Mouse (Mus musculus): Measurements from ENCODE around the gene Terb2.
A peak's percentile ranks its signal among the peaks of the same experiment; 100 is the strongest.
"Not testable (repeated sequence)": the region's sequence is repeated elsewhere in the genome, so short reads cannot be mapped to it uniquely, and the experiment has no call there.

The Terb2 gene

DNA sequence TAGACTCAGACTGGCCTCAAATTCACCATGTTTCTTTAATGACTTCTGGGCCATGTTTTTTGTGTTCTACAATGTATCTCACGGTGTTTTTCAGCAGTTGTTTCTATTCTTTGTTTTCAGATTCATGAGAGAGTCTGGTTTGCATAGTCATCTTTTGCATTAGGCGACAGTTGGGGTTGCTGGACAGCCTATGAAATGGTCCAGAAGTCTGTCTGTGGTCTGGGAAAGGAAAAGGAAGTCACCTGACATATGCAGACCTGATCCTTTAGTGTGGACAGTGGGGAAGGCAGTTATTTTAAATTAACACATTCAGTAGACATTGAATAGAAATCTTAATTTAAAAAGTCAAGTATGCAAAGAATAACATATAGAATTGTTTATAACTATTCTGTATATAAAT is 23.5 kb upstream of the Terb2 start:
- DNase-seq, result no peak

DNA sequence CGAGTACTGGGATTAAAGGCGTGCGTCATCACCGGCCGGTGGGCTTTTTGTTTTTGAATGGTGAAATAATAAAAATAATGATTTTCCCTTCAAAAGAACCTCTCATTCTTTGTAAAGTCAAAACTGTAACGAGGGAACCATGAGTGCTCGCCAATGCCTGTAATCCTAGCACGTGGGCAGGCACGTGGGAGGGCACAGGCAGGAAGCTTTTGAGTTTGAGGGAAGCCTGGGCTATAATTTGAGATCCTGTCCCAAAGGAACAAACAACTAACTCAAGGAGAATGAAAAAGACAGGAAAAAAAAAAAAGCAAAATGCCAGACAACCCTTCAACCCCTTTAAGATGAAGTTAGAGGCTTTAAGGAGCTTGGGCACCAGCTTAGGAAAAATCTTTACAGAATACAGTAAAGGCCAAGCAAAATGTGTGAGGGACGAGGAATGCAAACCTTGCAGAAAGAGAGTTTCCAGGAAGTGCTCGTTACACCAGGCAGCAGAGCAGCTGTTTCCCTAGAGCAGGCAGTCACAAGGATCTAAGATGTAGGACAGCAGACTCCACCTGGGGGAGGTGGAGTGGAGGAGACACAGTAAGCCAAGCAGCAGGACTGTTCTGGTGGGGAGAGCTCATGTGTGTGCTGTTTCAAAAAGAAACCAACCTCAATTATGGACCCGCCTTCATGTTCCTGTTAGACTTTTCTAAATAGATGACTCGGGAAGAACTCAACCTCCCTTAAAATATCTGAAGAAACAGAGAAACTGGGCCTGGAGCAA is 22.5 kb upstream of the Terb2 start:
- DNase-seq, result peak in 1 of 2 experiments; percentile 38

DNA sequence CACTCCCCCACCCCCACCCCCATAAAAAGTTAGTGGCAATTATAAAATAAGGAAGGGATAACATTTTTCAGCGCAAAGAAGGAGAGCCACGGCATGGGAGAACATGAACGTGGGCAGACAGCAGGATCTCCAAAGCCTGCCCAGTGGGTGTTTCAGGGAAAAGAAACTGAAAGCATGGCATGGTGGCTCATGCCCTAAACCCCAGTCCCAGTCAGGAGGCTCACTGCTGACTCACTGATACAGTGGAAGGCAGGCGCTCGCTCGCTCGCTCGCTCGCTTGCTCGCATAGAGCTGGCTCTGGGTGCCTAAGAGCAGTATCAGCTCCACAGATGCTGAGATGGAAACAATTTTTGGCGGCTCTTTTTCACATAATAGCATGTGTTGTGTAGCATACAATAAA is 21.8 kb upstream of the Terb2 start:
- no peak for DNase-seq

DNA sequence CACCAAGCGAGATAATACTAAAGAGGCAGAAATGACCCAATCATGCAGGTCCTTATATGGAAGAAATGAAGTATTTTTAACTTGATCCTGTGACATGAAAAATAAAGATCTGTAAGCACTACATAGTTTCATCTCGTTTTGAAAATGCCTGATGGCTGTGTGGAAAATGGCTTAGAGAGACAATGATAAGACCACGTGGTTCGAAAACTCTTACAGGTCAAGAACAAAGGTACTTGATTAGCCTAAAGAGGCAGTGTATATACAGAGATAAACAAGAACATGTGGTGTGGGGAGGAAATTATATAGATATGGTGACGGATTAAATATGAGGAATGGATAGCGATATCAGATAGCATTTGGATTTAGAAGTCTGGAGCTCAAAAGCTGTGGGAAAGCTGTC is 14.8 kb upstream of the Terb2 start:
- no peak for DNase-seq

DNA sequence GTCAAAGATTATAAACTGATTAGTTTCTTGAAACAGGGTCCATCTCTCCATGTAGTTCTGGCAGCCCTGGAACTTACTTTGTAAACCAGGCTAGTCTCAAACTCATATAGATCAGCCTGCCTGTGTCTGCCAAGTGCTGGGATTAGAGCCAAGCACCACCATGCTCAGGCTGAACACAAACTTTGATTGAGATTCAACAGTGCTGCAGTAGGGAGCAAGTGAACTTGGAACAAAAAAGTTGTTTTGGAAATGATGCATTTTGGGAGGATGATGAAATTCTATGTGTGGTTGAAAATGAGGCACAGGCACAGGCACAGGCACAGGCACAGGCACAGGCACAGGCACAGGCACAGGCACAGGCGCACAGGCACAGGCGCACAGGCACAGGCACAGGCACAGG is 13.9 kb upstream of the Terb2 start:
- DNase-seq, result no peak

DNA sequence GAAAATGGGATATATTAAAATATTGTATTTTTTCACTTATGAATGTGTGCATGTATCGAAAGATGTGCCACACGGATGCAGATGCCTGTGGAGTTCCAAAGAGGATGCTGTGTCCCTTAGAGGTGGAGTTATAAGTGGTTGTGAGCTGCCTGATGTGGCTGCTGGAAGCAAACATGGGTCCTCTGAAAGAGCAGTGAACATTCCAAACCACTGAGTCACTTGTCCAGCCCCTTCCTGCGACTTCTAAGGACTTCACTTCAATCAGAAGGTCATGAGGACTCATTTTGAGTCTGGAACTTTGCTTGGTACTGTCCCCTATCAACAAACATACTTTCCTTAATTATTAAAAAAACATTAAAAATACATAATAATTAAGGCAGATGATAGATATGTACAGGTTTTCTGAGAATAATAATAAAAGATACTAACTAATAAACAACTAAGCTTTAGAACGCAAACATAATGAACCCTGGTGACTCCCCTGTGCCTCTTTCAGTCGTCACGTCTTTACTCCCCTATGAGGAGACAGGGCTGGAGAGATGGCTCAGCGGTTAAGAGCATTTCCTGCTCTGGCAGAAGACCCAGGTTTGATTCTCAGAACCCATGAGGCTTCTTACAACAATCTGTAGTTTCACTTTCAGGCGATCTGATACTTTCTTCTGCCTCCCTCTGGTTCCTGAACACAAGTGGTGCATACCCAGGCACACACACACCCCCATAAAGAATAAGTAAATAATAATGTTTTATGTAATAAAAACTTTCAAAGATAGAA is 5.8 kb upstream of the Terb2 start:
- DNase-seq, result peak; percentile 26 to 43

DNA sequence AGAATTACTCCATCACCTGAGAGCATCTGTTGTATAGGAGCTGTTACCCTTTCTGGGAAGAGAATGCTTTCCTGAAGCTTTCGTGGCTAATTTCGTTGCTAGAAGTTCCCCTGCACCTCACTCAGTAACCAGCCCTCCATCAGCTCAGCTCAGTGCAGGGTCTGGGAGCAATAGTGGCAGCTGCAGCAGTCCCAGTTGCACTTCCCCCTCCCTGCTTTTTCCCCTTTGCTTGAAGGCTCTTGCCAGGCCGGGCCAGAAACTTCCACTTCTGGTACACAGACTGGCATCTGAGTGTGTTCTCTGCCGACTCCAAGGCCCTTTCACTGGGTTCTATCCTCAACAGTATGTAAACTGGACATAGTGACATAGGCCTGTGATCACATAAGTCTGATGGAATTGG is 986 bp upstream of the Terb2 start:
- no peak for DNase-seq

DNA sequence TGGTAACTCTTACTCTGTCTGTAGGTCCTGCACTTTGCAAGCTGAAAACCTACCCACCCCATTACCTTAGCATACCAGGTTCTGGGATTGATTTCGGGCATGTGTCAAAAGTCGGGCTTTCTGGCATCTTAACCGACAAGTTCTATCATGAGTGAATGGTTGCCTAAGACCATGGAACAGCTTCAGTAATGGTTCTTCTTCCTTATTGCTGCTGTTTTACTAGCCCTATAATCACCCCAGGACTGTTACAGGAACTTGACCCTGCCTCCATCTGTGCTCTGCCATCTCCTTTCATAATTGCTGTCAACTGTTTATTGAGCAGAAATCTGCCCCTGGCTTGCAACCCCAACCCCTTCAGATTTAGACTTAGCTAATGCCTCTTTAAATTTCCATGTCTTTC is 679 bp downstream of the Terb2 start:
- no peak for DNase-seq

DNA sequence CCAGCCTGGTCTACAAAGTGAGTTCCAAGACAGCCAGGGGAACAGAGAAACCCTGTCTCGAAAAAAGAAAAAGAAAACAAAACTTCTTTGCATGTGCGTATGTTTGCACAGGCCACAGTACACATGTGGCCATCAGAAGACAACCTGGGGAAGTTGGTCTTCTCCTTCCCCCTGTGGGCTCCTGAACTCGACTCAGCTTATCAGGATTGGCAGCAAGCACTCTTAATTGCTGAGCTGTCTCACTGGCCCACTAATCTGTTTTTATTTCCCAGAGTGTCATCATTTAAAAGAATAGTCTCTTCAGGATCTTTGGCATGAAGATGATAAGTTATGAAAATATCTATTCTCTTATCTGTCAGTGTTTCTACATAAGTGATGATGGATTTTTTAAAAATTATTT is 5.8 kb downstream of the Terb2 start:
- DNase-seq, result no peak

DNA sequence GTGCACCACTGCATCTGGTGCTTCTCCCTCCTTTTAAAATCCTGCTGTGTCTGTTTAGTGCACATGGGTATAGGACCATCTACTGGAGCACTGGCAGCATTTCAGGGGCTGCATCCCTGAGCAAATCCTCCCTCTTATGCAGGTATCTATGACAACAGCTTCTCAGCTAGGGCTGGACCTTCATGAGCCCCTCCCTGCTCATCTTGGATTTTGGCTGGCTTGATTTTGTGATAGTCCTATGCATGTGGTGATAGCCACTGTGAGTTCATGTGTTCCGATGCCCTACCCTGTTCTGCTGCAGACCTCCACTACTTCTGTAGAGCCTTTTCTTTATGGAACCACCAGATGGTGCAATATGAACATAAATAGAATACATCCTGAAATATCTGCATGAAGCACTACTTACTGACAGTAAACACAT is 8.4 kb downstream of the Terb2 start:
- DNase-seq, result no peak

DNA sequence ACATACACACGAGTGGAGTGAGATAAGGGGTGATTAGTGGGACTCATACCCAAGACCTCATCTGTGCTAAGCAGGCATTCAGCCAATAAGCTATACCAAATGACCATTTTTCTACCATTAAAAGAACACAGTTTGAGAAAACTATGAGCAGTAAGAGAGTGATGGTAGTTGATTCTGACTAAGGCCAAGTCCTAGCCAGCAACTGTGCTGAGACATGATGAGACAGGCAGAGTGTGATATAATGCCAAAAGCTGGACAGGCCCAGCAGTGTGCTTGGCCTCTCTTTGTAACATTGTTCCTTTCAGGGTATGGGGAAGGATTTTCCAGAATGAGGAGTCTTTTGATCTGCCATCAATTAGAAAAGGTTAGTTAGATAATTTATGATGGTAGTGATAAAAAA is 15.4 kb downstream of the Terb2 start:
- no peak for DNase-seq

DNA sequence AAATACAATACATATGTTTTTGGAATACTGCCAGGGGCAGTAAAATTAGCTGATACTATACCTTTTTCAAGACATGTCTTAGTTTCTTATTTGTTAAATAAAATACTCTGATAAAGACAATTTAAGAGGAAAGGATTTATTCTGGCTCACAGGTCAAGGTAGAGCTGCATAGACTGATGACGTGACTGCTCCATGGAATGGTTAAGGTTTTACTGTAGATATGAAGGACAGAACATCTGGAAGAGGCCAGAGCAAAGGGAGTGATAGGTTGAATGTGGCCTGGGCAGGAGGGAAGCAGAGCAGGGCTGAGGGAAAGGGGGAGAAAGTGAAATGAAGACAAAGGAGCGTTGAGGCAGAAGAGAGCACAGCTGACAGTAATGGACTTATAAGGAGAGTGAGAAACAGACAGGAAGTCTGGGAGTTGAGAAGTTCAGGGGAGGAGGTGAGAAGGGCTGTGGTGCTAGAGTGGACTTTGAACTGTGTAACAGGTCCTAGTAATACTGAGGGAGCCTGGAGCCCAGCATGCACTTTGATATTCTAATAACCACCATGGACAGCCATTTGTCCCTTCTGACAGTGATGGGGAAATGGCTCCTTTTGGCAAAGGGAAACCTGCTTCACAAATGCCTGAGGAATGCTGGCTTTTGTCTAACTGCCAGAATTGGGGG is 20.5 kb downstream of the Terb2 start:
- no peak for DNase-seq

DNA sequence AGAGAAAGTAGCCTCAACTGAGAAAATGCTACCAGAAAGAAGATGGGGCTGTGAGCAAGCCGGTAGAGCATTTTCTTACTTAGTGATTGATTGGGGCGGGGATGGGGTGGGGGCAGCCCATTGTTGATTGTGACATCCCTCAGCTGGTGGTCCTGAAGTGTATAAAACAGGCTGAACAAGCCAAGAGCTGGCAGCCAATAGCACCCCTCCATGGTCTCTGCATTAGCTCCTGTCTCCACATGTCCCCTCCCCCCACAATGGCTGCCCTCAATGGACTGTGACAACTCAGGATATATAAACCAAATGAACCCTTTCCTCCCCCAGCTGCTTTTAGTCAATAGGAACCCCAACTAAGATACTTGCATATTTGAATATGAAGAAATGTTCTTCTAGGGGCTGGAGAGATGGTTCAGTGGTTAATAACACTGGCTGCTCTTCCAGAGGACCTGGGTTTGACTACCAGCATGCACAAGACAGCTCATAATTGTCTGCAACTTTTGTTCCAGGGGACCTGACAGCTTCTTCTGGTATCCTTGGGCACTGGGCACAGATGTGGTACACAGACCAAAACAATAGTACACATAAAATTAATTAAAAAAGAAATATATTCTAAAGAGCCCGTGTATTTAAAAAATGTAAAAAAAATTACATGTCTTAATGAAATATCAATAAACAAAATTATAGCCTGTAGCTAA is 24.6 kb downstream of the Terb2 start:
- DNase-seq, result no peak

DNA sequence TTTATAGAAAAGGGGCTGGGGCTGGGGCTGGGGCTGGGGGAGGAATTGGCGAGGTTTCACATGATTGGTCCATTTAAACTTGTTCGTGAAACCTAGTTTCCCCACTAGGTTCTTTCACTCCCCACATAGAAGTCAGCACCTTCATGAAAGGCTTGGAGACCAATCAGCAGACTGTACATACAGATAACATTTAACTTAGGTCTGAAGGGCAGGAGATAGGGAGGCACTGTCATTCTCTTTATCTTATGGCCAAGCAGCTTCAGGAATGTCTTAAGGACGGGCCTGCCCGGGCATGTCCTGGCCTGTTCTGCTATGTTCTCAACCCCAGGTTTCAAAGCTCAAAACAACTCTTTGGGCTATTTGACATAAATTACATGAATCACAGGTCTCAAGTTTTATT is 31.0 kb downstream of the Terb2 start:
- not testable (repeated sequence) for DNase-seq

DNA sequence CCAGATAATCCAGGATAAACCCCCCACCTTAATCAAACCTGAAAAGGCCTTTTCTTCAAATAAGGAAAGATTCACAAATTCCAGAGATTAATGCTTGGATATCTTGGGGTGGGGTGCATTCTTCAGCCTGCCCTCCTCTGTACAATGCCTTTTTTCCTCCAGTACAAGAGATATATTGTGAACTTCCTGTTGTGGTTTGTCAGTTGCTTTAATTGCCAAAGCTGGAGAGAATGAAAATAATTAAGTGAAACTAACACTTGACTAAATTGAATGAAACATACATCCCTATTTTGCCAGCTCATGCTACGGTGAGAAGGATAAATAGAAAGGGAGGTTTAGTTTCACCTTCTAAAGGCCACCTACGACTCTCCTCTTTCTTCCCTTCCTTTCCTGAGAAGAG is 32.2 kb downstream of the Terb2 start:
- no peak for DNase-seq

DNA sequence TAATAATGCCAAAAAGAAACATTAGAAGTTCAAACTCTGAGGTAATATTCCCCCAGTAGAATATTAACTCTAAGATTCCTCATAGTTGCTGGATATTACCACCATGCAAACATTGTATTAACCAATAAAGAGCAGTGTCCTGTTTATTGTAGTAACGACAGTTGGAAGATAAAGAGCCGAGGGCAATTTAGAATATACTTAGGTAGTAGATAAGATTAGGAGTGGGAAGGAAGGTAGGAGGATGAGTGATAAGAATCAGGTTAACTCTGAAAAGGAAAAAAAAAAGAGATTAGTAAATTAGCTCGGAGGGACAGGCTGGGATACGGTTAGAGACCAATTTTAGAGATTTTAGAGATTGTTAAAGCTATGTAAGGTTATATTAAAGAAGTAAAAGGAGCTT is 35.3 kb downstream of the Terb2 start:
- DNase-seq, result no peak

DNA sequence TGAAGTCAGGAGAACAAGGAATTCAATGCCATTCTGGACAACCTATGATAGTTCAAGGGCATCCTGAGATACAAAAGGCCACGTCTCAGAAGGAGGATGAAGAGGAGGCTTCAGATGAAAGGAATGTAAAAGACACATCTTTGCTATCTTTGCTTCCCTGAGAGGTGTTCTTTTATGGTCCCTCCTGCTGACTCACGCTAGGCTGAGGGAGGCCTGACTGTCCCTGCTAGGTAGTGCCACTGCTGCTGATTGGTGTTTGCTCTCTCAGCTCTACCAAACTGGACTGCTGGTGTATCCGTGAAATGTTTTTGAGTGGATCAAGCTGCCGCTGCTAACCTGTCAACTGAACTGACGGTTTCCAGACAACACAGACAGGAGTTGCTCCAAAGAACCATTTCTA is 35.7 kb downstream of the Terb2 start:
- no peak for DNase-seq

DNA sequence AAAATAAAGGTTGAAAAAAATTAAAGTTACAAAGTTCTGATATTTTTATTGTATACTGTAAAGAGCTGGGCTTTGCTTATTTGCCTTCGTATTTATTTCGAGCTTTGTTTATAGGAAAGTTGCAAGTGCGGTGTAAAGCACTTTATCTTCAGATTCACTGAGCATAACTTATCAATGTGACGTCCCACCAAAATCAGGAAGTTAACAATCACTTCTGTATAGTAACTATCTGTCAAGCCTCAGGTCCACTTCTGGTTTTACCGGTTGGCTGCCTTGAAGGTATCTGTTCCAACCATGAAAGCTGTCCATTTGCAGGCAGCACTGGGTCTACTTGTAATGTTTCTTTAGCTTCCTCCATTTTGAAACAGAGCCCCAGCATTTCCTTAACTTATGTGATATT is 36.2 kb downstream of the Terb2 start:
- DNase-seq, result no peak

DNA sequence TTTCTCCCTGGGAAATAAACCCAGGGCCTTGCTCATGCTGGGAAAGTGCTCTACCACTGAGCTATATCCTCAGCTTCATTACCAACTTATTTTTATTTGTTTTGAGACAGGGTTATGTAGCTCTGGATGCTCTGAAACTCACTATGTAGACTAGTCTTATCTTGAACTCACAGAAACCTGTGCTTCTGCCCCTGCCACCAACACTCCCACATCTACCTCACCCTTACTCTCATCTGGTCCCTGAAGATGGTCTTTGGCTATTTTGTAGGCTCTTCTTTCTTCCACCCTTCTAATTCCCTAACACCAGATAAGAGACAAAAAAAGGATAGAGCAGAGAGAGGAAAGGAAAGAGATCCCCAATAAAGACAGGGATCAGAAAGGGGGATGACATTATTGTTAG is 37.6 kb downstream of the Terb2 start:
- no peak for DNase-seq

DNA sequence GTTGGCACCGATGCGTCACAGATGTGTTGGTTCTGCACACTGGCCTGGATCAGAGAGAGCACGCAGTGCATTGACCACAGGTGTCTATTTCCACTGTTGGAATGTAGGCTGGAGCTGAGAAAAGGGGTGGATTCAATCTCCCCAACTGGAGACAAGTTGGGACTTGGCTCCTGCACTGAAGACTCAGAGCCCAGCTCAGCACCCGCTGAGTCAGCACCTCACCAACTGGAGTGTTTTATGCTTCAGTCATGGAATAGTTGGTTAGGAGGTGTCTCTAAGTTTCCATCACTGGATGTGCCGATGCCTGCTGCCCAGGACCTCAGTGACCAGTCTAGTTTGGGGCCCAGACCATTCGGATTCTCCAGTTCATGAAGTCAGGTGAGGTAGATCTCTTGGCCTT is 44.3 kb downstream of the Terb2 start:
- DNase-seq, result no peak

DNA sequence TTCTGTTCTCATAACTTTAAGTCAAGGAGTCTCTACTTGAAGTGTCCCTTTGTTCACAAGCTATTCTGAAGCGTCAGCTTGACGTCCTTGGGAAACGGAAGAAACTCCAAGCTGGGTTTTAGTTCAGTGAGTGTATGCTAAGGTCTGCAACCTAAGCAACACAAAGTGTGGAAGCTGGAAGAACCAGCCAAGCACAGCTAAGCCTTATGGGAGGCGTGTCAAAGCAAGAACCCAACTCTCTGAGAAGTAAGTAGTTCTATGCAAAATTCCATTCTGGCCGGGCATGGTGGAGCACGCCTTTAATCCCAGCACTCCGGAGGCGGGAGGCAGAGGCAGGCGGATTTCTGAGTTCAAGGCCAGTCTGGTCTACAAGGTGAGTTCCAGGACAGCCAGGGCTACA is 45.5 kb downstream of the Terb2 start:
- DNase-seq, result no peak

DNA sequence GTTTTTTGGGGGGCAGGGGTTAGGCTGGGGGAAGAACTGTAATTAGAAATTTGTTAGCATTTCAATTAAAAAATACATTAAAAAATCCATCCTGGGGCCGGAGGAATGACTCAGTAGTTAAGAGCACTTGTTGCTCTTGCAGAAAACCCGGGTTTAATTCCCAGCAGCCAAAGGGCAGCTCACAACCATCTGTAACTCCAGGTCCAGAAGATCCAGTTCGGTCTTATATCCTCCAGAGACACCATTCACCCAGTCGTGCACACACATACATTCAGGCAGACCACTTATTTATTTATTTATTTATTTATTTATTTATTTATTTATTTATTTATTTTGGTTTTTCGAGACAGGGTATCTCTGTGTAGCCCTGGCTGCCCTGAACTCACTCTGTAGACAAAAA is 47.3 kb downstream of the Terb2 start:
- no peak for DNase-seq
